Mouse (Mus musculus): ENCODE data around the gene Trip11. TPM values are rescaled to one million over a fixed set of nuclear protein-coding genes. Genes with fewer than 3 reads are reported as not detected.
A peak's percentile ranks its signal among the peaks of the same experiment; 100 is the strongest.

Gene Trip11
- polyA plus RNA-seq, 1 experiment from 2014 or later = 27.3 TPM

DNA sequence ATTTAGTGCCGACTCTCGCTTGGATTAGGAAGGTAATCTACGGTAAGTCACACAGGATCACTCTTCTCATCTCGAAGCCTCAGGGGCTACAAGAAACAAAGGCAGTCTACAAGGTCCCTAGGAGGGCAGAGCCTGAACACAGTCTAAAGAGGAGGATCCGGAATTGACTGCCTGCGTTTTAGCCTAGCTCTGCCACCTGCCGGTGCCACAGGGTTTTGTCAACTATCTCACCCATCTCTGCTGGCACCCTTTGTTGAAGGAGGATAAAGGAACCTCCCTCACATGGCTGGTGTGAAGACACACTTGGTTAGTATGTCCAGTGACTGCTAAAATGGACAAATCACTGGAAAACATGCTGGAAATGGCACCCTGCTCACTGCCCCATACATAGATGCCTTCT lies 24.5 kb upstream of the Trip11 start:
- Histone ChIP-seq H3K27me3 (ENCODE audit: control insufficient read depth, insufficient read depth, low read length) (no peaks in the 10 kb centered on the region), H3K9me3 (replicated peaks; ENCODE audit: control insufficient read depth, low read length) (no peaks in the 10 kb centered on the region), H3K4me1 (ENCODE audit: control insufficient read depth, insufficient read depth, low read length) (no peaks in the 10 kb centered on the region), H3K36me3 (ENCODE audit: control insufficient read depth, insufficient read depth, low read length) (peaks cover 28% of the 10 kb centered on the region), H3K4me3 (replicated peaks; ENCODE audit: low read length) (no peak overlapping the region), H3K4me2 (ENCODE audit: low read depth, low read length) (no peak overlapping the region), H3K27ac (ENCODE audit: low read length) (no peak overlapping the region), H3K9ac (ENCODE audit: low read length) (no peak overlapping the region)
- WGBS = 80% methylated on average over 7 of the region's 7 CpGs
- ATAC-seq (ENCODE audit: insufficient read depth, low FRiP score) = no peak

DNA sequence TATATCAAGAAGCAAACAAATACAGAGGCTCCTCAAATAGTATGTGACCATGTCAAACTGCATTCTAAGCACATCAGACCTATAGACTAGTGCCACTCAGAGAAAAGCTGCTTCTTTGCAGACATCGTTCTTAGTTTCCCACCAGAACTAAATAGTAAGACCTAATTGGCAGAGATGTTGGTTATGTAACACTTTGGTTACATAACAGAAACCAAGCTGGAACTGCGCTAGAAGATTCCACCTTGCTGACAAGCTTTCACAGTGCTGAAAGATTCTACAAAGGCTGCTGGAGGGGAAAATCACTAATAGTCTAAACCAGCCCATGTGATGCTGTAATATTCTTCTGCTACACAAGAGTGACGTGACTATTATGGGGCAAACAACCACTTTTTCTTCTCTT lies 22.2 kb upstream of the Trip11 start:
- WGBS = 92% methylated on average over 3 of the region's 3 CpGs

DNA sequence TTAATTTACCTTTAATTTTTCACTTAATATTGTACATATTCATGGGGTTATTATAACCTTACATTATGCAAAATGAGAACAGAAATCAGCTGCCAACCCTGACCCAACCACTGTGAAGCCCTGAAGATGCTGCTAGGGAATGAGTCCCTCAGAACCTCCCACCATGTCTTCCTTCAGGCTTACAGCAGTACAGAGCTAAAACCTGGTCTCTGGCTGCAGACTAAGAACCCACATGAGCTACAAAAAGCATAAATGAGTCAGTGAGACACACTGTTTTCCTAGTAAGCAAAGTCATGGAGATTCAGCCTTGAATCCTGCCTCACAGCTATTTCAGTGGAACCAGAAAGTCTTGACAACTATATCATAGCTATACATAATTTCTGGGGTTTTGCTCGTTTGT lies 15.4 kb upstream of the Trip11 start:
- no peak overlapping the region for H3K4me3 ChIP-seq (replicated peaks; ENCODE audit: low read length)
- WGBS = 78% methylated on average over 1 of the region's 1 CpGs
- H3K36me3 ChIP-seq (ENCODE audit: control insufficient read depth, insufficient read depth, low read length) = peaks cover 10% of the 10 kb centered on the region; the same call in 1 of the 2 replicates
- H3K27ac ChIP-seq (ENCODE audit: low read length) = no peak overlapping the region
- no peaks in the 10 kb centered on the region for H3K4me1 ChIP-seq (ENCODE audit: control insufficient read depth, insufficient read depth, low read length)
- H3K9me3 ChIP-seq (replicated peaks; ENCODE audit: control insufficient read depth, low read length) = no peaks in the 10 kb centered on the region
- no peak overlapping the region for H3K9ac ChIP-seq (ENCODE audit: low read length)
- no peak overlapping the region for H3K4me2 ChIP-seq (ENCODE audit: low read depth, low read length)
- no peak for ATAC-seq (ENCODE audit: insufficient read depth, low FRiP score)
- no peaks in the 10 kb centered on the region for H3K27me3 ChIP-seq (ENCODE audit: control insufficient read depth, insufficient read depth, low read length)

More for the DNA sequence above, 22.2 kb upstream of the Trip11 start:
- no peak overlapping the region for H3K4me2 ChIP-seq (ENCODE audit: low read depth, low read length)
- H3K9me3 ChIP-seq (replicated peaks; ENCODE audit: control insufficient read depth, low read length) = no peaks in the 10 kb centered on the region
- H3K4me3 ChIP-seq (replicated peaks; ENCODE audit: low read length) = no peak overlapping the region
- no peak overlapping the region for H3K27ac ChIP-seq (ENCODE audit: low read length)
- no peaks in the 10 kb centered on the region for H3K4me1 ChIP-seq (ENCODE audit: control insufficient read depth, insufficient read depth, low read length)
- H3K27me3 ChIP-seq (ENCODE audit: control insufficient read depth, insufficient read depth, low read length) = no peaks in the 10 kb centered on the region
- peaks cover 21% of the 10 kb centered on the region; the same call in 1 of the 2 replicates for H3K36me3 ChIP-seq (ENCODE audit: control insufficient read depth, insufficient read depth, low read length)
- ATAC-seq (ENCODE audit: insufficient read depth, low FRiP score) = no peak
- H3K9ac ChIP-seq (ENCODE audit: low read length) = no peak overlapping the region

GRCm38 (mm10) chr12:101922313-101922712 lies 9.2 kb upstream of the Trip11 start:
- H3K27me3 ChIP-seq (ENCODE audit: control insufficient read depth, insufficient read depth, low read length) = no peaks in the 10 kb centered on the region
- H3K9ac ChIP-seq (ENCODE audit: low read length) = no peak overlapping the region
- H3K4me3 ChIP-seq (replicated peaks; ENCODE audit: low read length) = no peak overlapping the region
- 89% methylated on average over 6 of the region's 6 CpGs for WGBS
- H3K9me3 ChIP-seq (replicated peaks; ENCODE audit: control insufficient read depth, low read length) = no peaks in the 10 kb centered on the region
- no peak for ATAC-seq (ENCODE audit: insufficient read depth, low FRiP score)
- peaks cover 5% of the 10 kb centered on the region; the same call in 1 of the 2 replicates for H3K36me3 ChIP-seq (ENCODE audit: control insufficient read depth, insufficient read depth, low read length)
- H3K4me1 ChIP-seq (ENCODE audit: control insufficient read depth, insufficient read depth, low read length) = no peaks in the 10 kb centered on the region
- H3K4me2 ChIP-seq (ENCODE audit: low read depth, low read length) = no peak overlapping the region
- H3K27ac ChIP-seq (ENCODE audit: low read length) = no peak overlapping the region

DNA sequence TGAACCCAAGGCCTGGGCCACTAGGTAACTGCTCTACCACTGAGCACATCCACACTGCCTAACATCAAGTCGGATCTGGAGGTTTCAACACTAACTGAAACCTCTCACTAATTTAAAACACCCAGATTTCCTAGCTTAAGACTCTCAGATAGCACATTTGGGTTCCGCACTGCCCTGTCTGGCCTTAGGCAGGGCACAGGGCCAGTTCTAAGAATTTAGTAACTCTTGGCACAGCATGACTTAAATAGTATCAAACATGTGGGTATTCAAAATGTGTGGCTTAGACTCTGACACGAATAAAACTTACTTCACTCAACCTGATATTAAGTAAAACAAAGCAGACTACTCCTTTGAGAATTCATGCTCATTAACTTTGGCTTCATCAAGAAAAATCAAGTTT lies 6.8 kb upstream of the Trip11 start:
- no peaks in the 10 kb centered on the region for H3K27me3 ChIP-seq (ENCODE audit: control insufficient read depth, insufficient read depth, low read length)
- no peaks in the 10 kb centered on the region for H3K36me3 ChIP-seq (ENCODE audit: control insufficient read depth, insufficient read depth, low read length)
- no peak overlapping the region for H3K27ac ChIP-seq (ENCODE audit: low read length)
- no peaks in the 10 kb centered on the region for H3K4me1 ChIP-seq (ENCODE audit: control insufficient read depth, insufficient read depth, low read length)
- H3K4me3 ChIP-seq (replicated peaks; ENCODE audit: low read length) = no peak overlapping the region
- no peak overlapping the region for H3K9ac ChIP-seq (ENCODE audit: low read length)
- WGBS = 80% methylated on average over 3 of the region's 3 CpGs
- no peaks in the 10 kb centered on the region for H3K9me3 ChIP-seq (replicated peaks; ENCODE audit: control insufficient read depth, low read length)
- ATAC-seq (ENCODE audit: insufficient read depth, low FRiP score) = no peak
- no peak overlapping the region for H3K4me2 ChIP-seq (ENCODE audit: low read depth, low read length)

- no peak overlapping the region for H3K27ac ChIP-seq (ENCODE audit: low read length)
- H3K4me2 ChIP-seq (ENCODE audit: low read depth, low read length) = no peak overlapping the region
- H3K27me3 ChIP-seq (ENCODE audit: control insufficient read depth, insufficient read depth, low read length) = no peaks in the 10 kb centered on the region
- no peak for ATAC-seq (ENCODE audit: insufficient read depth, low FRiP score)
- H3K9me3 ChIP-seq (replicated peaks; ENCODE audit: control insufficient read depth, low read length) = no peaks in the 10 kb centered on the region
- H3K4me1 ChIP-seq (ENCODE audit: control insufficient read depth, insufficient read depth, low read length) = no peaks in the 10 kb centered on the region
- H3K36me3 ChIP-seq (ENCODE audit: control insufficient read depth, insufficient read depth, low read length) = no peaks in the 10 kb centered on the region
- no peak overlapping the region for H3K9ac ChIP-seq (ENCODE audit: low read length)
- no peak overlapping the region for H3K4me3 ChIP-seq (replicated peaks; ENCODE audit: low read length)
Measured at GRCm38 (mm10) chr12:101917165-101917564, 4.1 kb upstream of the Trip11 start.

DNA sequence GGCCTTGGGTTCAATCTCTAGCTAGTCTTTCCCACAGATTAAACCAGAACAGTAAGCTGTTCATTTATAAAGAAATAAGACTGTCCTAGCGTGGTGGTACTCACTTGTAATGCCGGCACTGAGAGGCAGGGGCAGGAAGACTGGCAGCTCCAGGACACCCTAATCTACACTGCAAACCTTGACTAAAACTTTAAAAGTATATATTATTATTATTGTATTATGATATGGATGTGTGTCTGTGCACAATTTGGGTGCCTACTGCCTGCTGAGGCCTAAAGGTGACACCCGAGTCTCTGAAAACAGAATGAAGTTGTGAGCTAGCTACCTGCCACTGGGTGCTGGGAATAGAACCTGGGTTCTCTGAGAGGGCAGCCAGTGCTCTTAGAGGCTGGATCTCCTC lies 1.7 kb downstream of the Trip11 start:
- H3K9ac ChIP-seq (ENCODE audit: low read length) = 0 out of 2 replicates have a peak overlapping the region, but pooled peaks have one; percentile 3

GRCm38 (mm10) chr12:101910360-101910759 lies 2.7 kb downstream of the Trip11 start:
- H3K4me1 ChIP-seq (ENCODE audit: control insufficient read depth, insufficient read depth, low read length) = peaks cover 9% of the 10 kb centered on the region
- no peak for ATAC-seq (ENCODE audit: insufficient read depth, low FRiP score)
- H3K27me3 ChIP-seq (ENCODE audit: control insufficient read depth, insufficient read depth, low read length) = no peaks in the 10 kb centered on the region
- no peaks in the 10 kb centered on the region for H3K9me3 ChIP-seq (replicated peaks; ENCODE audit: control insufficient read depth, low read length)
- 82% methylated on average over 6 of the region's 6 CpGs for WGBS
- H3K4me3 ChIP-seq (replicated peaks; ENCODE audit: low read length) = no peak overlapping the region
- no peak overlapping the region for H3K9ac ChIP-seq (ENCODE audit: low read length)
- no peak overlapping the region for H3K27ac ChIP-seq (ENCODE audit: low read length)
- H3K4me2 ChIP-seq (ENCODE audit: low read depth, low read length) = no peak overlapping the region
- H3K36me3 ChIP-seq (ENCODE audit: control insufficient read depth, insufficient read depth, low read length) = peaks cover 9% of the 10 kb centered on the region; the same call in 1 of the 2 replicates

More for the DNA sequence above, 1.7 kb downstream of the Trip11 start:
- H3K27ac ChIP-seq (ENCODE audit: low read length) = no peak overlapping the region
- H3K4me2 ChIP-seq (ENCODE audit: low read depth, low read length) = peak overlapping the region; percentile 86
- no peaks in the 10 kb centered on the region for H3K27me3 ChIP-seq (ENCODE audit: control insufficient read depth, insufficient read depth, low read length)
- no peak for ATAC-seq (ENCODE audit: insufficient read depth, low FRiP score)
- H3K9me3 ChIP-seq (replicated peaks; ENCODE audit: control insufficient read depth, low read length) = no peaks in the 10 kb centered on the region
- H3K4me3 ChIP-seq (replicated peaks; ENCODE audit: low read length) = peak overlapping the region; percentile 97
- peaks cover 9% of the 10 kb centered on the region; the same call in 1 of the 2 replicates for H3K36me3 ChIP-seq (ENCODE audit: control insufficient read depth, insufficient read depth, low read length)
- WGBS = 85% methylated on average over 3 of the region's 3 CpGs
- H3K4me1 ChIP-seq (ENCODE audit: control insufficient read depth, insufficient read depth, low read length) = peaks cover 9% of the 10 kb centered on the region

- no peak overlapping the region for H3K27ac ChIP-seq (ENCODE audit: low read length)
- no peak overlapping the region for H3K9ac ChIP-seq (ENCODE audit: low read length)
- 87% methylated on average over 12 of the region's 12 CpGs for WGBS
- H3K4me1 ChIP-seq (ENCODE audit: control insufficient read depth, insufficient read depth, low read length) = no peaks in the 10 kb centered on the region
- H3K27me3 ChIP-seq (ENCODE audit: control insufficient read depth, insufficient read depth, low read length) = no peaks in the 10 kb centered on the region
- no peak overlapping the region for H3K4me2 ChIP-seq (ENCODE audit: low read depth, low read length)
- no peaks in the 10 kb centered on the region for H3K9me3 ChIP-seq (replicated peaks; ENCODE audit: control insufficient read depth, low read length)
- H3K36me3 ChIP-seq (ENCODE audit: control insufficient read depth, insufficient read depth, low read length) = peaks cover 9% of the 10 kb centered on the region; the same call in 1 of the 2 replicates
- H3K4me3 ChIP-seq (replicated peaks; ENCODE audit: low read length) = no peak overlapping the region
- no peak for ATAC-seq (ENCODE audit: insufficient read depth, low FRiP score)
Measured at GRCm38 (mm10) chr12:101905817-101906216, 7.2 kb downstream of the Trip11 start.

GRCm38 (mm10) chr12:101904906-101905305 lies 8.2 kb downstream of the Trip11 start:
- no peak overlapping the region for H3K4me3 ChIP-seq (replicated peaks; ENCODE audit: low read length)
- H3K4me1 ChIP-seq (ENCODE audit: control insufficient read depth, insufficient read depth, low read length) = no peaks in the 10 kb centered on the region
- WGBS = 80% methylated on average over 4 of the region's 4 CpGs
- no peak for ATAC-seq (ENCODE audit: insufficient read depth, low FRiP score)
- no peak overlapping the region for H3K4me2 ChIP-seq (ENCODE audit: low read depth, low read length)
- H3K9me3 ChIP-seq (replicated peaks; ENCODE audit: control insufficient read depth, low read length) = no peaks in the 10 kb centered on the region
- H3K27ac ChIP-seq (ENCODE audit: low read length) = no peak overlapping the region
- peaks cover 9% of the 10 kb centered on the region; the same call in 1 of the 2 replicates for H3K36me3 ChIP-seq (ENCODE audit: control insufficient read depth, insufficient read depth, low read length)
- no peak overlapping the region for H3K9ac ChIP-seq (ENCODE audit: low read length)
- H3K27me3 ChIP-seq (ENCODE audit: control insufficient read depth, insufficient read depth, low read length) = no peaks in the 10 kb centered on the region
